Mouse (Mus musculus) left cerebral cortex, postnatal 36 days (tissue): ENCODE measurements around the gene Zfp385a. TPM values are rescaled to one million over a fixed set of nuclear protein-coding genes. Genes with fewer than 3 reads are reported as not detected.

Experiments used
- DNase-seq, 2 experiments: peaks; one replicate each; pipeline ENCODE4 v3.0.0; 2021 to 2022; ENCODE audit warnings: low spot score in 2 of 2, mixed read lengths in 1 of 2
- intact Hi-C: fragments of 180-260 bp; cut with DNase I; formaldehyde crosslinking; loops from one replicate; pipeline ENCODE4 v1.15.1; 2025
- total RNA-seq, 2 experiments: library from RNA; stranded (reverse); gene quantifications; 2 replicates each; pipeline ENCODE4 v1.2.3; 2021

Zfp385a gene
- total RNA-seq, 2 experiments from 2014 or later, result 64.4 to 73.5 TPM

DNA sequence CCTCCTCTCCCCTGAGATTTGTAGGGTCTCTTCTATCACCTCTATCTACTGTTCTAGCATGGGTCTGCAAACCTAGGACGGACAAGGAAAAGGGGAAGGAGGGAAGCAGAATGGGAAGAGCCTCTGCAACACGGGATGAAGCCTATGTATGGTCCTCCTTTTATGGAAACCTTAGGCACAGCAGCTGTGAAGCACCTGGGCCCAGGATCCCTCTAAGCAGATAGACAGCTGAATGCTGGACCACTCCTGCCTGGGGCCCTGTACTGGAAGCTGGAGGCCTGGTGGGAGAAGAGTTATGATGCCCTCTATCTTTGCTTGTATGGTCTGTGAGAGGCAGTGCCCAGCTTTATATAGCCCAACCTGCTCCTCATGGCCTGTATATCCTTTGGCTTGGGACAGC is 39.3 kb downstream of the Zfp385a start:
- intact Hi-C loops, result loop anchor here (10.0 kb wide), 1 partner anchor 556 kb away; no protein-coding TSS in a partner anchor
- no peak for DNase-seq

DNA sequence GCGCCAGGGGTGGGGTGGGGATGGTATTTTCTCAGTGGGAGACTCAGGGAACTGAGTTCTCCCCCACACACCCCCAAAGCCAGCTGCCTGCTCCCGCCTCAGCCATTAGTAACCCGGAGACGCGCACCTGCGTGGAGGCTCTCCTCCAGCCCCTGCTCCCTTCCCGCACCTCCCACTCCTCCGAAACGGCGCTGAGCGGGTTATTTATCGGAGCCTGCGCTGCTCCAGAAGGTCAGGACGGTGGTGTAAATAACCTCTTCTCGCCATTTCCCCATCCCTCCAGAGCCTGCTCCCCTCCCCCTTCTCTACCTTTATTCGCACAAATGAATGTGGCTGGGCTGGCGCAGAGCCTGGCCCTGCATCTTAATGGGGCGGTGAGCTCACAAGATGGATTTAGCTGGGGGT is 39.8 kb downstream of the Zfp385a start:
- intact Hi-C loops, result loop anchor here (10.0 kb wide), 1 partner anchor 555 kb away; no protein-coding TSS in a partner anchor
- DNase-seq, result peak; percentile 59 to 69

DNA sequence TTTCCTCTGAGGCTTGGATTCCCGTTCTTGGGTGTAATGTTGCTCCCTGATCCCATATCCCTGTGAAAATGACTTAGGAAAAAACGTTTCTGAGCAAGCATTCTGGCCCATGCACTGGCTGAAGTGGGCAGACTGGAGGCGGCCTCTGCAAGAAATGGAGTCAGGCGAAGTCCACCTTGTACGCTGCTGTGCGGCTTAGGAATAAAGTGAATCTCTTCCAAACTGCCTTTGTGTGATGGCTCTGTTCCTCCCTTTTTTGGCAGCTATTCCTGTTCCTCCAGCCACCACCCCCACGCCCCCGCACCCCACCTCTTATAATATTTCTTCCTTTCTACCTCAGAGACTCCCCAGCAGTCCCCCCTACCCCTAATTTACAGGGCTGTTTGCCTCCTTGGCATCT is 40.2 kb downstream of the Zfp385a start:
- intact Hi-C loops, result loop anchor here (10.0 kb wide), 1 partner anchor 555 kb away; no protein-coding TSS in a partner anchor
- DNase-seq, result no peak

DNA sequence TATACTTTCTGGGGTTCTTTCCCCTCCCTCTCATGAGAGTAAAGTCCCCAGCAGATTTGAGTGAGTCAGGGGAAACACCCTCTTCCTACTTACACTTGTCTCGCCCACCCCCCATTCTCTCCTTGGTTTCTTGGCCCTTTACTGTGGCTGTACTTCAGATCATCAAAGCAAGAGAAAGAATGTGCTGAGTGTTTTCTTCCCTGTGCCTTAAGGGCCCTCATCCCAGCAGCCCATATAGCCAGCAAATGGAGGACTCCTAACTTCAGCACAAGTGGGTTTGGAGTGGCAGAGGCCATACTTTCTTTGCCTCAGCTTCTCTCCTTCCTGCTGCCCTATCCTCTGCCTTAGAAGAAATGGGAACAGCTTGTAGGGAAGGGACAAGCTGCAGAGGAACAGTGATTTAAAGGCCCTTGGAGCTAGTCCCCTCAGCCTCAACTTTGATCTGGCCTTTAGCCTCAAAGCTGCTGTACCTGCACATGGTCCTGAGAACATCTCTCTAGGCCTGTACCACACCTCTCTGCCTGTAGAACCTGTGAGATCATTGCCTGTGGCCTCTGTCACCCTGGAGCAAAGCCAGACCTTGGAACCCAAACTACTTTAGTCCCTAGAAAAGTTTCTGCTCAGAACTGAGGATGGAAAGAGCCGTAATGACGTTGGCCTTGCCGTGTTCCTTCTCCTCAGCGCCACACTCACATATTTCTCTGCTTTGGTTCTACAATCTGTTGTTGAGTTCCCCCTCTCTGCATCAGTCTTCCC is 40.9 kb downstream of the Zfp385a start:
- intact Hi-C loops, result no loop called here
- DNase-seq, result no peak

DNA sequence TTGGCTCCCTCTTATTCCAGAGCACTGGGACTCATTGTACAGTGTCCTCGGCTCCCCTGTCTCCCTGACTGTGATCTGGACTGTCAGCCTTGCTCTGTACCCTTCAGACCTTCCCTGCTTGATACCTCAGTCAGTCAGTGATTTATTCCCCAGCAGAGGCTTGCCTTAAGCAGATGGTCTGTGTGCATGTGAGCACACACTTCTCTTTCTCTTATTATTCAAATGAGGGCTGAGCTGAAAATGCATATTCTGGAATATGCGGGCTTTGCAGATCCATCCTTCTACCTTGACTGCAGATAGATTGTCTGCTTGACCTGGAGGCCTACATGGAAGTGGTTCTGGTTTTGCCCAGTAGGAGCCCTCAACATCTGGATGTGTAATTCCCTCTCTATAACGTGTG is 41.9 kb downstream of the Zfp385a start:
- intact Hi-C loops, result no loop called here
- DNase-seq, result no peak

- no peak for DNase-seq
- intact Hi-C loops, result no loop called here
Measured at GRCm38 (mm10) chr15:103297313-103297712, 42.6 kb downstream of the Zfp385a start.

DNA sequence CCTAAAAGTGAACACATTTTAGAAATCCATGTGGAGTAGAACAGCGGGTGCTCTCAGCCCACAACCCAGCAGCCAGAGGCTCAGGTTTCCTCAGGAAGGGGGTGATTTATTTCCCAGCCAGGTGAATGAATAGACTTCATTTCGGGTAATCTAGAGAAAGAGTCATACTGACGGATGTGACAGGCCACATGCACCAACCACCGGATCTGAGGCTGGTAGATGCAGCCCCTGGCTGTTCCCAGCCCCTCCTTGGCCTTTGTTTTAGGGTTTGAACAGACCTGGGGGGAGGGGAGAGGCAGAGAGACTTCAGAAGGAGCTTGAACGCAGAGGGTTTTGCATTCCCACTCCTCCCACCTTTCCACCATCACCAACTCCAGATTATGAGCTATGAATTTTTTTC is 44.0 kb downstream of the Zfp385a start:
- DNase-seq, result no peak
- intact Hi-C loops, result no loop called here

- no peak for DNase-seq
- intact Hi-C loops, result no loop called here
Measured at GRCm38 (mm10) chr15:103294649-103295048, 45.2 kb downstream of the Zfp385a start.

DNA sequence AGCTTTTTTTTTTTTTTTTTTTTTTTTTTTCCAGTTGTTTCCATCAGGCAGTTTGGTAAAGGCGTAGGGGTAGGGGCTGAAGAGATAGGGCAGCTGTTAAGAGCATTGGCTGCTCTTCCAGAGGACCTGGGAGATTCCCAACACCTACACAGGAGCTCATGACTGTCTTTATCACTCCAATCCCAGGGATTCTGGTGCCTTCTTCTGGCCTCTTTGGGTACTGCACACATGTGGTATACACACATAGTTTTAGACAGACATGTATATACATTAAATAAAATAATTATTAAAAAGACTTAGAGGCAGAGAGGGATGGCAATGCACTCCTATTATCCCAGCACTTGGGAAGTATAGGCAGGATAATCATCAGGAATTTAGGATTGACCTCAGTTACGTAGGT is 46.5 kb downstream of the Zfp385a start:
- DNase-seq, result no peak
- intact Hi-C loops, result no loop called here

- intact Hi-C loops, result no loop called here
Measured at GRCm38 (mm10) chr15:103292673-103293345, 47.1 kb downstream of the Zfp385a start.

DNA sequence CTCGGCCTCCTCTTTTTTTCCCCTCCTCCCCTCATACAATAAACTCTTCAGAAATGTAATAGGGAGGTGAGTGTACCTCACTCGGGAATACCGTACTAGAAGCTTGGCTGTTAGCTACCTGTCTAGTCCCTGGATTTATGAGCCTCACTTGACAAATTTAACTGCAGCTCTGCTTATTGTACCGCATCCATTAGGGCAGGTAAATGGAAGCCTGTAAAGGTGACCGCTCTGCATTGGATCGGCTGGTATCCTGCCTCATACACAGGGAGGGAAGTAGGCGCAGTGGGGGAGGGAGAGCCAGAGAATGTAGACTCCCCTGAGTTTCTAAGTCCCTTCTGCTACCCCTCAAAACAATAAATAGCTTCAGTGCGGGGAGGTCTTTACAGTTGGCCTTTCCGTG is 49.0 kb downstream of the Zfp385a start:
- intact Hi-C loops, result no loop called here
- DNase-seq, result no peak

More at GRCm38 (mm10) chr15:103292673-103293345, 47.1 kb downstream of the Zfp385a start:
- DNase-seq, result no peak

GRCm38 (mm10) chr15:103290417-103290816 is 49.5 kb downstream of the Zfp385a start:
- intact Hi-C loops, result no loop called here
- DNase-seq, result no peak

GRCm38 (mm10) chr15:103289600-103289999 is 50.3 kb downstream of the Zfp385a start:
- intact Hi-C loops, result no loop called here
- no peak for DNase-seq

DNA sequence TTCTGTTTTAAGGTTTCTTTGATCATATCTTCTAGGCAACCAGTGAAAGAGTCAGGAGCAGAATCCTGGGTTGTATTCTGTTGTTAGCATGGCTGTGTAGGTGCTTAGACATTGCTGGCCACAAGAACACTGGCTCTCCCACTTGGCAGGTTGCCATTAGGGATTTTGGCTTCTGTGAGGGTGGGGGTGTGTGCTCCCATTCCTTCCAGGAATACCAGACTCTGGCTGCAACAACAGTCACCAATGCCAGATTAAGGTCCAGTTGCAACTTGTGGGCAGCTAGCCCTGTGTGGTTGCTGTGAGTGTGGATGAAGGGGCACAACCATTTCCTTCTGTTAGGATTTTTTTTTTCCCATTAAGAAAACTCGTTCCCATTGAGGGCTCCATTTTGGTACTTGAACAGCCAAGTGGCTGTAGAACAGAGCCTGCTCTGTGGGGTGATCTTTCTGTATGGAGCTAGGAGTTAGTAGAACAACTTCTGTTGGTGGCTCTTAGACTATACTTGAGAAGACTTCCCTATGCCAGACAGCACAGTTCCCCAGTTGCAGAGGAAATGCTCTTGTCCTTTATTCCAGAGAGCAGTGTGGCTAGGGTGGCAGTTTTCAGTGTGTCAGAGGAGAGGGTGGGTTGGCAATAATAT is 54.0 kb downstream of the Zfp385a start:
- intact Hi-C loops, result loop anchor here (2.0 kb wide), 1 partner anchor 21 kb away; no protein-coding TSS in a partner anchor
- DNase-seq, result no peak

DNA sequence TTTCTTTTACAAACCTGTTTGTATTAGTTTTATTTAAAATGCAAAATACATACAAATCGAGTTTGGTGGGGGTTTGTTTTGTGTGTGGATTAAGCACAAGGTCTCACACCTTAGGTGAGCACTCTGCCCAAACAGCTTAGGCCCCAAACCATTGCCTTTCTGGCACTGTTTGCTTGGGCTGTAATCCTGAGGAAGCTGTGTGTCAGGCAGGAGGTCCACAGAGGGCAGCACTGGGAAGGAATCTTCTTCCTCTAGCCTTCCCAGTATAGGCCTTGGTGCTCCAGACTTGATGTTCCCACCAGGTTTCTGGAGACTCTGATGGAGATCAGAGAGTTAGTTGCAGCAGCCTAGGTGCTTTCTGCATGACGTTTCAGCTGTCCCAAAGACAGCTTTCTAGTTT is 55.2 kb downstream of the Zfp385a start:
- DNase-seq, result no peak
- intact Hi-C loops, result loop anchor here (2.0 kb wide), 1 partner anchor 22 kb away; no protein-coding TSS in a partner anchor

DNA sequence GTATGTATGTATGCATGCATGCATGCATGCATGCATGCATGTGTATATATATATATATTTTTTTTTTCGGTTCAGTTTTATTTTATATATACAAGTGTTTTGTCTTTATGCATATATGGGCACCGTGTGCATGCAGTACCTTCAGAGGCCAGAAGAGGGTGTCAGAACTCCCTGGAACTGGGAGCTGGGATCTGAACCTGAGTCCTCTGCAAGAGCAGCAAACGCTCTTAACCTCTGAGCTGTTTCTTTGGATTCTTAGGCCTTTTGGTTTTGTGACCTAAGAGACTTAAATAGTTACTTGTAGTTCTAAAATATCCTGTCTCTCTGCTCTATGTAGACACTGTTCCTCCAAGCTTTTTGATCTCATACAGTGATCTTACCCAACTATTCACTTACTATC is 55.8 kb downstream of the Zfp385a start:
- intact Hi-C loops, result loop anchor here (2.0 kb wide), 1 partner anchor 23 kb away; no protein-coding TSS in a partner anchor
- DNase-seq, result no peak

DNA sequence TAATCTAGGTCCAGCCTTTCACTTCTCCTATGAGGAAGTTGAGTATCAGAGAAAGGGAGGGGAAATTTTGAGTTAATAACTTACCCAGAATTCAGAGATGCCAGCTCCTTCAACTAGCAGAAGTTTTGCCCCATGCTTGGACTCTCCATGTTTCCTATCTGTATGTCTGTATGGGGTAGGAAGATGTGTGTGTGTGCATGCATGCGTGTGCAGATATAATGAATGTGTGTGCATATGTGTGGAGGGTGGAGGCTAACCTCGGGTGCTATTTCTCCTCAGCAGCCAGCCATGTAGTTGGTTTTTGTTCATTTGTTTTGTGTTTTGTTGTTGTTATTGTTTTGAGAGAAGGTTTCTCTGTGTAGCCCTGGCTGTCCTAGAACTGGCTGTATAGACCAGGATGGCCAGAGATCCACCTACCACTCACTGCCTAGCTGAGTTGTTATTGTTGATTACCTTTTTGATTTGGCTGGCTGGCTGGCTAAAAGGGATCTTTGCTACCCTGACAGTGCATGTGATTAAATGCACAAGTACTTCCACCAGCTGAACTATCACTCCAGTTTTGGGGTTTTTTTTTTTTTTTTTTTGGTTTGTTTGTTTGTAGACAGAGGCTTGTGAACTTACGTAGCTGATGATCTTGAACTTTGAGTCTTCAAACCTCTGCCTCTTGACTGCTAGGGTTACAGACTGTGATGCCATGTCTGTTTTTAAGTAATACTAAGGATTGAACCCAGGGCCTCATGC is 58.3 kb downstream of the Zfp385a start:
- DNase-seq, result no peak
- intact Hi-C loops, result no loop called here

DNA sequence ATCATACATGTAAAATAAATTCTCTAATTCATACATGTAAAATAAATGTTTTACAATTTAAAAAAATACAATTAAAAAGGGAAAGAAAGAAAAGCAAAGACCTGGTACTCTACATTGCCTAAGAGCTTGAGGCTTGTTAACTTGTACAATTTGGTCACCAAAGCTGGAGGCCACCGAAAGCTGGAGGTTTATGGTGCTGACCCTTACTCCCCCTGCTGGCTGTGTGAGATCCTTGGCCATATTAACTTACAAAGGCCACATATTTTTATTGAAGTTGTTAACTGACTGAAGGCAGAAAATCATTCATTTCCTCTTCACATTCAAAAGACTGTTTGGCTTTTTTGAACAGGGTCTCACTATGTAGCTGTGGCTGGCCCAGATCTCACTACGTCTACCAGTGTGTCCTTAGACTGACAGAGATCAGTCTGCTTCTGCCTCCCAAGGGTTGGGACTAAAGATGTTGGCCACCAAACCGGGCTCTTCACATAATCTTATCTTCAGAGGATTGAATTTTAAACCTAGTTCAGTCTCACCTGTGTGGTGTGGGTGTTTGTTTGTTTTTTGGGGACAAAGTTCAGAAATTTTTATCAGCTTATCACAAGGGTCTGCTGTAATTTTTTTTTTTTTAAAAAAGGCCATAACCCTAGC is 59.0 kb downstream of the Zfp385a start:
- intact Hi-C loops, result no loop called here
- DNase-seq, result no peak

- intact Hi-C loops, result no loop called here
Measured at GRCm38 (mm10) chr15:103279750-103280149, 60.1 kb downstream of the Zfp385a start.

More at GRCm38 (mm10) chr15:103279750-103280149, 60.1 kb downstream of the Zfp385a start:
- no peak for DNase-seq
